Comparison of ENCODE assay signal across 8 mouse cellular contexts in genomic region chr11:6199410-6200086, GRCm38 (mm10). TPM values are rescaled to one million over a fixed set of nuclear protein-coding genes. Genes with fewer than 3 reads are reported as not detected.
A peak's percentile ranks its signal among the peaks of the same experiment; 100 is the strongest.
DNase-seq lines count a peak whose midpoint lies in the region; ATAC-seq and TF ChIP-seq lines count a peak whose summit lies in the region.

Gene A730071L15Rik, plus strand, starts transcription at chr11:6200029.

- peak; percentile 20 for TF ChIP-seq CTCF in lung, embryonic 14.5 days (IDR thresholded peaks at IDR 0.05; ENCODE audit: low read depth)

- DNase-seq in lung, embryonic 14.5 days = peak; percentile 10
- DNase-seq in lung, postnatal 36 days = no peak
- DNase-seq in adrenal gland, postnatal 14 days = peak; percentile 18
- DNase-seq in frontal cortex, postnatal 14 days (ENCODE audit: low spot score in 2 of 2) = no peak
- no peak for DNase-seq in right cerebral cortex, postnatal 36 days (ENCODE audit: low spot score in 2 of 2)

- peak within 1 kb of the TSS; percentile 72 for H3K4me3 ChIP-seq in lung, embryonic 14.5 days (ENCODE audit: low read depth, low read length)
- H3K4me3 ChIP-seq in forebrain, embryonic 15.5 days = peak within 1 kb of the TSS; percentile 59
- peak within 1 kb of the TSS; percentile 93 for H3K4me3 ChIP-seq in liver, embryonic 12.5 days
- H3K4me3 ChIP-seq in neural tube, embryonic 15.5 days (replicated peaks) = peak within 1 kb of the TSS; percentile 96

- H3K36me3 ChIP-seq in lung, embryonic 14.5 days (ENCODE audit: insufficient read depth) = no peaks in the 10 kb centered on the region
- no peaks in the 10 kb centered on the region for H3K36me3 ChIP-seq in forebrain, embryonic 15.5 days
- H3K36me3 ChIP-seq in liver, embryonic 12.5 days = peaks cover 4% of the 10 kb centered on the region; the same call in 1 of the 2 replicates
- no peaks in the 10 kb centered on the region for H3K36me3 ChIP-seq in neural tube, embryonic 15.5 days

- H3K27ac ChIP-seq in lung, embryonic 14.5 days (ENCODE audit: low read depth) = peak within 1 kb of the TSS; percentile 97
- peak within 1 kb of the TSS; percentile 98 for H3K27ac ChIP-seq in forebrain, embryonic 15.5 days (replicated peaks)
- peak within 1 kb of the TSS; percentile 80 for H3K27ac ChIP-seq in liver, embryonic 12.5 days
- H3K27ac ChIP-seq in neural tube, embryonic 15.5 days (replicated peaks) = peak within 1 kb of the TSS; percentile 99

- H3K4me2 ChIP-seq in lung, embryonic 14.5 days = peak within 1 kb of the TSS; percentile 89
- peak within 1 kb of the TSS; percentile 78 for H3K4me2 ChIP-seq in forebrain, embryonic 15.5 days (replicated peaks)
- peak within 1 kb of the TSS; percentile 97 for H3K4me2 ChIP-seq in liver, embryonic 12.5 days
- peak within 1 kb of the TSS; percentile 80 for H3K4me2 ChIP-seq in neural tube, embryonic 15.5 days

- H3K9ac ChIP-seq in lung, embryonic 14.5 days = peak within 1 kb of the TSS; percentile 79
- peak within 1 kb of the TSS; percentile 74 for H3K9ac ChIP-seq in forebrain, embryonic 15.5 days (replicated peaks)
- H3K9ac ChIP-seq in liver, embryonic 12.5 days = peak within 1 kb of the TSS; percentile 92
- peak within 1 kb of the TSS; percentile 95 for H3K9ac ChIP-seq in neural tube, embryonic 15.5 days (replicated peaks)

- no peaks in the 10 kb centered on the region for H3K27me3 ChIP-seq in lung, embryonic 14.5 days (ENCODE audit: insufficient read depth, low read length)
- no peaks in the 10 kb centered on the region for H3K27me3 ChIP-seq in forebrain, embryonic 15.5 days
- H3K27me3 ChIP-seq in liver, embryonic 12.5 days (replicated peaks) = peaks cover 5% of the 10 kb centered on the region
- H3K27me3 ChIP-seq in neural tube, embryonic 15.5 days (replicated peaks) = no peaks in the 10 kb centered on the region

- H3K4me1 ChIP-seq in lung, embryonic 14.5 days (ENCODE audit: insufficient read depth) = peaks cover 3% of the 10 kb centered on the region; the same call in 1 of the 2 replicates
- H3K4me1 ChIP-seq in forebrain, embryonic 15.5 days = peaks cover 29% of the 10 kb centered on the region
- peaks cover 37% of the 10 kb centered on the region for H3K4me1 ChIP-seq in liver, embryonic 12.5 days
- H3K4me1 ChIP-seq in neural tube, embryonic 15.5 days = peaks cover 31% of the 10 kb centered on the region

- peak; percentile 68 for ATAC-seq in lung, embryonic 14.5 days (ENCODE audit: insufficient read depth)
- peak; percentile 61 for ATAC-seq in forebrain, embryonic 15.5 days (replicated peaks)
- ATAC-seq in liver, embryonic 12.5 days = peak; percentile 71
- ATAC-seq in neural tube, embryonic 15.5 days (ENCODE audit: low FRiP score) = peak; percentile 65

- 2% methylated on average over 35 of the region's 35 CpGs for WGBS in lung, embryonic 14.5 days
- 2% methylated on average over 35 of the region's 35 CpGs for WGBS in forebrain, embryonic 15.5 days
- 1% methylated on average over 35 of the region's 35 CpGs for WGBS in liver, embryonic 12.5 days (ENCODE audit: insufficient replicate concordance)
- 2% methylated on average over 35 of the region's 35 CpGs for WGBS in neural tube, embryonic 15.5 days

- H3K9me3 ChIP-seq in lung, embryonic 14.5 days (ENCODE audit: low read depth, low read length) = no peaks in the 10 kb centered on the region
- H3K9me3 ChIP-seq in forebrain, embryonic 15.5 days = no peaks in the 10 kb centered on the region
- H3K9me3 ChIP-seq in liver, embryonic 12.5 days (replicated peaks) = no peaks in the 10 kb centered on the region
- H3K9me3 ChIP-seq in neural tube, embryonic 15.5 days (replicated peaks) = no peaks in the 10 kb centered on the region

RNA-seq across cellular contexts. Expression of gene A730071L15Rik, which starts in this region (rescaled TPM):
- 0.63 and 0.73 TPM in 2 replicates for polyA plus RNA-seq in lung, embryonic 14.5 days (2014; fragmentation: Nextera tagmentation; extraction: Ambion mirVana)
- total RNA-seq in adrenal gland, postnatal 14 days (2021) = not detected in 2 replicates
- polyA plus RNA-seq in forebrain, embryonic 15.5 days (2015; fragmentation: Nextera tagmentation; extraction: Ambion mirVana) = 0.52 and 0.82 TPM in 2 replicates
- 0.08 and 0.21 TPM in 2 replicates for polyA plus RNA-seq in liver, embryonic 12.5 days (2016; fragmentation: Nextera tagmentation; extraction: Ambion mirVana)
- polyA plus RNA-seq in neural tube, embryonic 15.5 days (2015; fragmentation: Nextera tagmentation; extraction: Ambion mirVana) = 0.37 and 0.57 TPM in 2 replicates

Comparison
In these comparisons a context has a peak if more than half of its experiments do, and no peak if none do; other contexts are left out.
1. Peak in DNase-seq, ATAC-seq, H3K4me3 ChIP-seq, H3K27ac ChIP-seq, H3K9ac ChIP-seq and H3K4me2 ChIP-seq in lung, embryonic 14.5 days; RNA of the gene not detected or under 1 TPM.
2. Peak in DNase-seq in adrenal gland, postnatal 14 days; RNA of the gene not detected or under 1 TPM.
3. Peak in ATAC-seq, H3K4me3 ChIP-seq, H3K27ac ChIP-seq, H3K9ac ChIP-seq and H3K4me2 ChIP-seq in forebrain, embryonic 15.5 days; RNA of the gene not detected or under 1 TPM.
4. Peak in ATAC-seq, H3K4me3 ChIP-seq, H3K27ac ChIP-seq, H3K9ac ChIP-seq and H3K4me2 ChIP-seq in liver, embryonic 12.5 days; RNA of the gene not detected or under 1 TPM.
5. Peak in ATAC-seq, H3K4me3 ChIP-seq, H3K27ac ChIP-seq, H3K9ac ChIP-seq and H3K4me2 ChIP-seq in neural tube, embryonic 15.5 days; RNA of the gene not detected or under 1 TPM.